Mouse (Mus musculus): ENCODE data around the gene Mllt3.

Gene Mllt3

GRCm38 (mm10) chr4:87823191-87823590 is 210.0 kb downstream of the Mllt3 start:
- DNase-seq (ENCODE audit: low spot score), result peak; percentile 8

GRCm38 (mm10) chr4:87820911-87821310 is 212.3 kb downstream of the Mllt3 start:
- DNase-seq (ENCODE audit: low spot score), result no peak

- DNase-seq (ENCODE audit: low spot score), result no peak
Measured at GRCm38 (mm10) chr4:87819182-87819581, 214.0 kb downstream of the Mllt3 start.

GRCm38 (mm10) chr4:87818276-87818675 is 214.9 kb downstream of the Mllt3 start:
- no peak for DNase-seq (ENCODE audit: low spot score)

- DNase-seq (ENCODE audit: low spot score), result no peak
Measured at GRCm38 (mm10) chr4:87815465-87816108, 217.6 kb downstream of the Mllt3 start.

GRCm38 (mm10) chr4:87811899-87812298 is 221.3 kb downstream of the Mllt3 start:
- DNase-seq (ENCODE audit: low spot score), result no peak

- no peak for DNase-seq (ENCODE audit: low spot score)
Measured at GRCm38 (mm10) chr4:87806196-87806987, 226.8 kb downstream of the Mllt3 start.

GRCm38 (mm10) chr4:87804576-87804975 is 228.6 kb downstream of the Mllt3 start:
- DNase-seq (ENCODE audit: low spot score), result no peak

GRCm38 (mm10) chr4:87803313-87803712 is 229.9 kb downstream of the Mllt3 start:
- DNase-seq (ENCODE audit: low spot score), result no peak

GRCm38 (mm10) chr4:87802140-87802539 is 231.0 kb downstream of the Mllt3 start:
- DNase-seq (ENCODE audit: low spot score), result no peak

- DNase-seq (ENCODE audit: low spot score), result no peak
Measured at GRCm38 (mm10) chr4:87801332-87801731, 231.8 kb downstream of the Mllt3 start.

- DNase-seq (ENCODE audit: low spot score), result no peak
Measured at GRCm38 (mm10) chr4:87800276-87800675, 232.9 kb downstream of the Mllt3 start.

- DNase-seq (ENCODE audit: low spot score), result peak; percentile 15
Measured at GRCm38 (mm10) chr4:87799418-87799817, 233.7 kb downstream of the Mllt3 start.

GRCm38 (mm10) chr4:87795261-87795660 is 237.9 kb downstream of the Mllt3 start:
- DNase-seq (ENCODE audit: low spot score), result no peak

GRCm38 (mm10) chr4:87794216-87794615 is 238.9 kb downstream of the Mllt3 start:
- DNase-seq (ENCODE audit: low spot score), result no peak

GRCm38 (mm10) chr4:87792511-87792910 is 240.7 kb downstream of the Mllt3 start:
- no peak for DNase-seq (ENCODE audit: low spot score)

- DNase-seq (ENCODE audit: low spot score), result no peak
Measured at GRCm38 (mm10) chr4:87789446-87789845, 243.7 kb downstream of the Mllt3 start.

GRCm38 (mm10) chr4:87788691-87789090 is 244.5 kb downstream of the Mllt3 start:
- DNase-seq (ENCODE audit: low spot score), result peak; percentile 47

- DNase-seq (ENCODE audit: low spot score), result no peak
Measured at GRCm38 (mm10) chr4:87785132-87786074, 247.8 kb downstream of the Mllt3 start.

- no peak for DNase-seq (ENCODE audit: low spot score)
Measured at GRCm38 (mm10) chr4:87783809-87784208, 249.4 kb downstream of the Mllt3 start.

- no peak for DNase-seq (ENCODE audit: low spot score)
Measured at GRCm38 (mm10) chr4:87781971-87782370, 251.2 kb downstream of the Mllt3 start.

- DNase-seq (ENCODE audit: low spot score), result no peak
Measured at GRCm38 (mm10) chr4:87775721-87776120, 257.4 kb downstream of the Mllt3 start.
